Mouse (Mus musculus) lung, embryonic 16.5 days (tissue): ENCODE results near the gene Grm1. TPM values are rescaled to one million over a fixed set of nuclear protein-coding genes. Genes with fewer than 3 reads are reported as not detected.
"Not testable (repeated sequence)": the region's sequence is repeated elsewhere in the genome, so short reads cannot be mapped to it uniquely, and the experiment has no call there.

Experiments used
- ATAC-seq: fragments of 200-750 bp; cut with Nextera tagmentation; 2 replicates; pipeline ENCODE4 v1.8.0; 2017; ENCODE audit warnings: low read depth, mild to moderate bottlenecking, moderate library complexity
- H3K27ac ChIP-seq: fragments of 300-500 bp; sonication (generic); 2 replicates; pipeline ENCODE4 v1.5.1; 2014; ENCODE audit warnings: mild to moderate bottlenecking, control low read depth, low read length
- H3K27me3 ChIP-seq: fragments of 300-500 bp; sonication (generic); 2 replicates; pipeline ENCODE4 v1.6.1; 2014; ENCODE audit warnings: low read depth, low read length, mixed read lengths; ENCODE audit not compliant: control insufficient read depth, insufficient read depth
- H3K36me3 ChIP-seq: fragments of 300-500 bp; sonication (generic); 2 replicates; pipeline ENCODE4 v1.6.1; 2014; ENCODE audit warnings: low read length; ENCODE audit not compliant: control insufficient read depth, insufficient read depth
- H3K4me1 ChIP-seq: fragments of 300-500 bp; sonication (generic); replicated peaks from 2 replicates; pipeline ENCODE4 v1.6.1; 2014; ENCODE audit warnings: low read length, mixed read lengths; ENCODE audit not compliant: control insufficient read depth, insufficient read depth
- H3K4me2 ChIP-seq: fragments of 300-500 bp; sonication (generic); 2 replicates; pipeline ENCODE4 v1.6.1; 2014; ENCODE audit warnings: low read depth, low read length, control low read depth
- H3K4me3 ChIP-seq: fragments of 300-500 bp; sonication (generic); 2 replicates; pipeline ENCODE4 v1.5.1; 2014; ENCODE audit warnings: mild to moderate bottlenecking, low read length, control low read depth
- H3K9ac ChIP-seq: fragments of 300-500 bp; sonication (generic); 2 replicates; pipeline ENCODE4 v1.6.1; 2014; ENCODE audit warnings: low read length, control low read depth
- H3K9me3 ChIP-seq: fragments of 300-500 bp; sonication (generic); 2 replicates; pipeline ENCODE4 v1.6.1; 2016; ENCODE audit warnings: low read length; ENCODE audit not compliant: control insufficient read depth
- WGBS: fragments of 180-500 bp; shearing (Covaris S2); extraction: QIAGEN DNeasy Blood & Tissue Kit; methylation state at CpG from one replicate; pipeline ENCODE4 v1.1.7; 2014; 5-methylcytosine and 5-hydroxymethylcytosine counted together
- polyA plus RNA-seq: library from polyadenylated mRNA; unstranded; fragments of >200 nt; fragmentation: Nextera tagmentation; extraction: Ambion mirVana; gene quantifications from 2 replicates; pipeline ENCODE4 v1.2.1, GENCODE M21; 2015

The Grm1 gene
- polyA plus RNA-seq, 1 experiment from 2014 or later = 0.04 TPM

GRCm38 (mm10) chr10:11061318-11062071, 20.7 kb downstream of the Grm1 start:
- 58% methylated on average over 10 of the region's 10 CpGs for WGBS
- ATAC-seq = no peak
- Histone ChIP-seq H3K4me2 (no peak overlapping the region), H3K27me3 (no peaks in the 10 kb centered on the region), H3K27ac (no peak overlapping the region), H3K4me3 (no peak overlapping the region), H3K4me1 (no peaks in the 10 kb centered on the region), H3K9me3 (no peaks in the 10 kb centered on the region), H3K9ac (no peak overlapping the region), H3K36me3 (no peaks in the 10 kb centered on the region)

- no peaks in the 10 kb centered on the region for H3K36me3 ChIP-seq
- ATAC-seq = no peak
- 64% methylated on average over 7 of the region's 7 CpGs for WGBS
Observed at GRCm38 (mm10) chr10:11049361-11049760, 32.8 kb downstream of the Grm1 start.

GRCm38 (mm10) chr10:11045421-11045820, 36.7 kb downstream of the Grm1 start:
- not testable (repeated sequence) for ATAC-seq, H3K4me3 ChIP-seq, H3K9me3 ChIP-seq, H3K27ac ChIP-seq, H3K27me3 ChIP-seq, H3K4me1 ChIP-seq, H3K36me3 ChIP-seq, H3K4me2 ChIP-seq, H3K9ac ChIP-seq
- WGBS = 53% methylated on average over 12 of the region's 13 CpGs

More at GRCm38 (mm10) chr10:11049361-11049760, 32.8 kb downstream of the Grm1 start:
- H3K4me2 ChIP-seq = no peak overlapping the region
- no peaks in the 10 kb centered on the region for H3K4me1 ChIP-seq
- no peak overlapping the region for H3K9ac ChIP-seq
- H3K4me3 ChIP-seq = no peak overlapping the region
- no peaks in the 10 kb centered on the region for H3K27me3 ChIP-seq
- no peak overlapping the region for H3K27ac ChIP-seq
- no peaks in the 10 kb centered on the region for H3K9me3 ChIP-seq

GRCm38 (mm10) chr10:11044455-11045106, 37.6 kb downstream of the Grm1 start:
- Histone ChIP-seq H3K36me3 (no peaks in the 10 kb centered on the region), H3K4me2 (no peak overlapping the region), H3K27me3 (no peaks in the 10 kb centered on the region), H3K27ac (no peak overlapping the region), H3K4me3 (no peak overlapping the region), H3K4me1 (no peaks in the 10 kb centered on the region), H3K9ac (no peak overlapping the region), H3K9me3 (no peaks in the 10 kb centered on the region)
- no peak for ATAC-seq
- 77% methylated on average over 1 of the region's 1 CpGs for WGBS

- Histone ChIP-seq H3K36me3 (no peaks in the 10 kb centered on the region), H3K9me3 (no peaks in the 10 kb centered on the region), H3K9ac (no peak overlapping the region), H3K27me3 (no peaks in the 10 kb centered on the region), H3K4me2 (no peak overlapping the region), H3K4me1 (no peaks in the 10 kb centered on the region), H3K27ac (no peak overlapping the region), H3K4me3 (no peak overlapping the region)
- no peak for ATAC-seq
Observed at GRCm38 (mm10) chr10:11039323-11039722, 42.8 kb downstream of the Grm1 start.

- ATAC-seq = no peak
- WGBS = 23% methylated on average over 2 of the region's 2 CpGs
- Histone ChIP-seq H3K9ac (no peak overlapping the region), H3K36me3 (no peaks in the 10 kb centered on the region), H3K4me1 (no peaks in the 10 kb centered on the region), H3K9me3 (no peaks in the 10 kb centered on the region), H3K27ac (no peak overlapping the region), H3K4me3 (no peak overlapping the region), H3K4me2 (no peak overlapping the region), H3K27me3 (no peaks in the 10 kb centered on the region)
Observed at GRCm38 (mm10) chr10:11032221-11032620, 49.9 kb downstream of the Grm1 start.

- Histone ChIP-seq H3K9ac (no peak overlapping the region), H3K4me2 (no peak overlapping the region), H3K4me1 (no peaks in the 10 kb centered on the region), H3K9me3 (no peaks in the 10 kb centered on the region), H3K36me3 (no peaks in the 10 kb centered on the region), H3K27me3 (no peaks in the 10 kb centered on the region), H3K4me3 (no peak overlapping the region), H3K27ac (no peak overlapping the region)
- no peak for ATAC-seq
- WGBS = 42% methylated on average over 6 of the region's 6 CpGs
Observed at GRCm38 (mm10) chr10:11025764-11026518, 56.2 kb downstream of the Grm1 start.

- WGBS = 53% methylated on average over 2 of the region's 2 CpGs
- no peak for ATAC-seq
- Histone ChIP-seq H3K9me3 (no peaks in the 10 kb centered on the region), H3K27ac (no peak overlapping the region), H3K4me2 (no peak overlapping the region), H3K9ac (no peak overlapping the region), H3K36me3 (no peaks in the 10 kb centered on the region), H3K4me3 (no peak overlapping the region), H3K4me1 (no peaks in the 10 kb centered on the region), H3K27me3 (no peaks in the 10 kb centered on the region)
Observed at GRCm38 (mm10) chr10:11018970-11019531, 63.1 kb downstream of the Grm1 start.

- Histone ChIP-seq H3K4me2 (no peak overlapping the region), H3K9ac (no peak overlapping the region), H3K27ac (no peak overlapping the region), H3K4me3 (no peak overlapping the region), H3K9me3 (no peaks in the 10 kb centered on the region), H3K36me3 (no peaks in the 10 kb centered on the region), H3K27me3 (no peaks in the 10 kb centered on the region), H3K4me1 (no peaks in the 10 kb centered on the region)
- ATAC-seq = no peak
- 54% methylated on average over 3 of the region's 3 CpGs for WGBS
Observed at GRCm38 (mm10) chr10:11013653-11014052, 68.5 kb downstream of the Grm1 start.
